Mouse (Mus musculus): ENCODE data around the gene Zscan4f. TPM values are rescaled to one million over a fixed set of nuclear protein-coding genes. Genes with fewer than 3 reads are reported as not detected.
"Not testable (repeated sequence)": the region's sequence is repeated elsewhere in the genome, so short reads cannot be mapped to it uniquely, and the experiment has no call there.

Gene Zscan4f
- polyA plus RNA-seq (2012; rRNA removed), result not detected in 2 replicates

GRCm38 (mm10) chr7:11397615-11398014, at the start of gene Zscan4f:
Zscan4f (plus strand) TSS chr7:11397915.
- not testable (repeated sequence) for H3K4me1 ChIP-seq (ENCODE audit: control insufficient read depth, insufficient read depth, low read length); H3K4me3 ChIP-seq (ENCODE audit: insufficient read depth, low read length); H3K27ac ChIP-seq (ENCODE audit: insufficient read depth, low read length)

- not testable (repeated sequence) for H3K4me3 ChIP-seq (ENCODE audit: insufficient read depth, low read length); H3K4me1 ChIP-seq (ENCODE audit: control insufficient read depth, insufficient read depth, low read length); H3K27ac ChIP-seq (ENCODE audit: insufficient read depth, low read length)
Measured at GRCm38 (mm10) chr7:11384641-11385040, 13.1 kb upstream of the Zscan4f start.

Other genes with a start within 250 kb of the Zscan4f start
- not detected in 2 replicates for gene Zscan4d, start 231.8 kb upstream of the Zscan4f start, polyA plus RNA-seq (2012; rRNA removed)
- not detected in 2 replicates for gene Zscan4e, start 87.2 kb upstream of the Zscan4f start, polyA plus RNA-seq (2012; rRNA removed)
- not detected in 2 replicates for gene Zscan4-ps2, start 116.4 kb downstream of the Zscan4f start, polyA plus RNA-seq (2012; rRNA removed)
- gene Zscan4-ps3, start 211.4 kb downstream of the Zscan4f start, polyA plus RNA-seq (2012; rRNA removed), result not detected in 2 replicates